20 mouse cellular contexts compared by ENCODE assay signal in genomic region chr6:119332111-119332510, GRCm38 (mm10). TPM values are rescaled to one million over a fixed set of nuclear protein-coding genes. Genes with fewer than 3 reads are reported as not detected.
DNase-seq lines count a peak whose midpoint lies in the region; ATAC-seq lines count a peak whose summit lies in the region.
"Had no signal": no experiment of that assay in that cellular context is flagged by ENCODE, and none has a peak within 500 bp of the region (broad histone marks: within the 10 kb centered on the region; RNA-seq: fewer than 3 reads in every experiment).

No protein-coding gene starts in this region.

- H3K27me3 ChIP-seq in lung, embryonic 16.5 days (ENCODE audit: control insufficient read depth, insufficient read depth, low read depth, low read length): peaks cover 29% of the 10 kb centered on the region
- H3K27me3 ChIP-seq: neural tube, embryonic 15.5 days had no signal

- peak; percentile 63 for ATAC-seq in lung, embryonic 16.5 days (ENCODE audit: low read depth)
- no peak for ATAC-seq in granulocyte monocyte progenitor cell, adult 5-6 weeks (replicated peaks; ENCODE audit: poor library complexity, severe bottlenecking)
- ATAC-seq: forebrain, embryonic 14.5 days; hindbrain, embryonic 16.5 days; midbrain, embryonic 13.5 days had no signal

- H3K4me3 ChIP-seq in lung, embryonic 16.5 days (ENCODE audit: low read length): no peak overlapping the region
- H3K4me3 ChIP-seq: heart, embryonic 13.5 days; kidney, embryonic 15.5 days; liver, embryonic 13.5 days; midbrain, embryonic 13.5 days; myocyte; neural tube, embryonic 15.5 days had no signal

- H3K9ac ChIP-seq in lung, embryonic 16.5 days (ENCODE audit: low read length): no peak overlapping the region
- H3K9ac ChIP-seq: heart, embryonic 13.5 days; kidney, embryonic 15.5 days; liver, embryonic 13.5 days; midbrain, embryonic 13.5 days; neural tube, embryonic 15.5 days had no signal

- no peaks in the 10 kb centered on the region for H3K9me3 ChIP-seq in lung, embryonic 16.5 days (ENCODE audit: control insufficient read depth, low read length)
- H3K9me3 ChIP-seq: heart, embryonic 13.5 days; kidney, embryonic 15.5 days; liver, embryonic 13.5 days; midbrain, embryonic 13.5 days; neural tube, embryonic 15.5 days had no signal

- H3K36me3 ChIP-seq in lung, embryonic 16.5 days (ENCODE audit: control insufficient read depth, insufficient read depth, low read length): no peaks in the 10 kb centered on the region
- H3K36me3 ChIP-seq: heart, embryonic 13.5 days; kidney, embryonic 15.5 days; liver, embryonic 13.5 days; midbrain, embryonic 13.5 days; neural tube, embryonic 15.5 days had no signal

- WGBS in lung, embryonic 16.5 days: 6% methylated on average over 1 of the region's 1 CpGs

- peak; percentile 39 to 69 for DNase-seq in lung, adult 18-20 months
- DNase-seq in lung, postnatal 14 days: no peak
- DNase-seq in ZHBTc4 (ENCODE audit: low read depth, low spot score): peak; percentile 78
- DNase-seq in thymus, postnatal 4 days: peak; percentile 52
- DNase-seq in kidney, postnatal 14 days: no peak
- DNase-seq: adrenal gland, postnatal 25 days; cerebellum, adult 9-11 months; heart, adult 11 months; heart, postnatal 4 days; layer of hippocampus, postnatal 36 days; liver, embryonic 13.5 days had no signal

- H3K4me1 ChIP-seq in lung, embryonic 16.5 days (replicated peaks; ENCODE audit: control insufficient read depth, insufficient read depth, low read length): peaks cover 24% of the 10 kb centered on the region
- H3K4me1 ChIP-seq: liver, embryonic 13.5 days had no signal

- H3K4me2 ChIP-seq in lung, embryonic 16.5 days (ENCODE audit: low read depth, low read length): no peak overlapping the region
- H3K4me2 ChIP-seq: heart, embryonic 13.5 days; kidney, embryonic 15.5 days; liver, embryonic 13.5 days; midbrain, embryonic 13.5 days had no signal

- no peak overlapping the region for H3K27ac ChIP-seq in lung, embryonic 16.5 days (ENCODE audit: low read length)
- H3K27ac ChIP-seq: heart, embryonic 13.5 days; kidney, embryonic 15.5 days; liver, embryonic 13.5 days; midbrain, embryonic 13.5 days; neural tube, embryonic 15.5 days had no signal

RNA-seq across cellular contexts. Expression of gene Lrtm2, which starts 1.5 kb away (rescaled TPM):
- polyA plus RNA-seq in lung, embryonic 16.5 days (2015; fragmentation: Nextera tagmentation; extraction: Ambion mirVana): 0.04 and 0.18 TPM in 2 replicates
- total RNA-seq in granulocyte monocyte progenitor cell, adult 5-6 weeks (2014; fragmentation: Nextera tagmentation): 0.81 and 0.99 TPM in 2 replicates
- total RNA-seq in granulocyte monocyte progenitor cell, adult 5-6 weeks (2017): not detected in 2 replicates
- total RNA-seq: adrenal gland, postnatal 25 days had no signal
- polyA plus RNA-seq: liver, embryonic 13.5 days had no signal

Comparison
In these comparisons a context has a peak if more than half of its experiments do, and no peak if none do; other contexts are left out.
1. DNase-seq: peak in lung, adult 18-20 months (2 of 2), ZHBTc4 (single experiment) and thymus, postnatal 4 days (single experiment); none in lung, postnatal 14 days (single experiment) and kidney, postnatal 14 days (single experiment).